Mouse (Mus musculus) retina, embryonic 14.5 days (tissue): ENCODE data around the gene BC117090.
"Not testable (repeated sequence)": the region's sequence is repeated elsewhere in the genome, so short reads cannot be mapped to it uniquely, and the experiment has no call there.

ENCODE experiments used
- DNase-seq: peaks from one replicate; pipeline ENCODE4 v3.0.0-alpha.2; 2015; ENCODE audit warnings: low spot score

Gene BC117090

GRCm38 (mm10) chr16:36334232-36334631 lies at the start of gene BC117090:
TSS of gene BC117090 (minus strand) at chr16:36334332.
- no peak for DNase-seq

GRCm38 (mm10) chr16:36367648-36368047 lies 33.5 kb upstream of the BC117090 start, which contains the start of gene BC100530:
TSS of gene BC100530 (minus strand) at chr16:36367748.
- not testable (repeated sequence) for DNase-seq

- no peak for DNase-seq
These were observed 3.0 kb upstream of the BC117090 start for GRCm38 (mm10) chr16:36337171-36337570.

- no peak for DNase-seq
These were observed 14.8 kb downstream of the BC117090 start for GRCm38 (mm10) chr16:36319286-36319685.

- DNase-seq, result not testable (repeated sequence)
These were observed 18.0 kb downstream of the BC117090 start for GRCm38 (mm10) chr16:36316111-36316510.

DNA sequence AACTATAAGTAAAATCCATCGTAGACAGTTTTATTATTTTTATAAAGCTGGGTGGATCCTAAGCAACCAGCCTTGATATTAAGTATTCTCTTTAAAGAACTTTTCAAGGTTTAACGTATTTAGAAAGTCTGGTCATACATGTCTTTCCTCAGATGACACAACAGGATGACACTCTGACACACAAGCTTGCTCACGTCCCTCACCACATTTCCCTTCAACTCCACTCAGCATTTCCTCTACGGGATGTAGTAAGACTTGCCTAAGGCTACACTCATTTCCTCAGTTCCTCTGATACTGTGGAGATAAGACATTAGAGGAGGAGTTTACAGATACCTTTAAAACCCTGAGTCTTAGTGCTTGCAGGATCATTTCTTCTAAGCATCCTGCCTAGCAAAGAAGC lies 26.5 kb downstream of the BC117090 start:
- no peak for DNase-seq

GRCm38 (mm10) chr16:36289140-36289539 lies 45.0 kb downstream of the BC117090 start:
- no peak for DNase-seq

- DNase-seq, result not testable (repeated sequence)
These were observed 57.3 kb downstream of the BC117090 start, which contains the start of gene Stfa1 for GRCm38 (mm10) chr16:36276796-36277195. TSS of gene Stfa1 (plus strand) at chr16:36276951.
